Mouse (Mus musculus): ENCODE data around the gene Csad. TPM values are rescaled to one million over a fixed set of nuclear protein-coding genes. Genes with fewer than 3 reads are reported as not detected.

Gene Csad
- polyA plus RNA-seq, 1 experiment from 2014 or later, result 27.9 TPM

- Histone ChIP-seq H3K36me3 (ENCODE audit: control insufficient read depth, insufficient read depth, low read length) (no peaks in the 10 kb centered on the region), H3K9me3 (ENCODE audit: control insufficient read depth, low read length) (no peaks in the 10 kb centered on the region), H3K4me3 (ENCODE audit: low read depth, low read length) (peak overlapping the region; percentile 59), H3K4me1 (replicated peaks; ENCODE audit: control insufficient read depth, insufficient read depth, low read length) (peaks cover 21% of the 10 kb centered on the region), H3K27me3 (ENCODE audit: control insufficient read depth, insufficient read depth, low read length) (peaks cover 73% of the 10 kb centered on the region), H3K4me2 (replicated peaks; ENCODE audit: low read depth, low read length) (peak overlapping the region; percentile 98), H3K9ac (ENCODE audit: low read depth, low read length) (peak overlapping the region; percentile 56), H3K27ac (ENCODE audit: low read depth, low read length) (peak overlapping the region; percentile 62; the same call in 1 of the 2 replicates)
- ATAC-seq (ENCODE audit: low FRiP score), result peak; percentile 74
- DNase-seq (ENCODE audit: low spot score), result peak; percentile 76
- under 1% methylated on average over 40 of the region's 44 CpGs for WGBS
Measured at GRCm38 (mm10) chr15:102245891-102246741, 41.6 kb upstream of the Csad start.

- H3K4me2 ChIP-seq (replicated peaks; ENCODE audit: low read depth, low read length), result peak overlapping the region; percentile 98
- H3K27ac ChIP-seq (ENCODE audit: low read depth, low read length), result no peak overlapping the region
- peaks cover 73% of the 10 kb centered on the region for H3K27me3 ChIP-seq (ENCODE audit: control insufficient read depth, insufficient read depth, low read length)
- 5% methylated on average over 14 of the region's 14 CpGs for WGBS
- H3K9me3 ChIP-seq (ENCODE audit: control insufficient read depth, low read length), result no peaks in the 10 kb centered on the region
- peaks cover 19% of the 10 kb centered on the region for H3K4me1 ChIP-seq (replicated peaks; ENCODE audit: control insufficient read depth, insufficient read depth, low read length)
- H3K4me3 ChIP-seq (ENCODE audit: low read depth, low read length), result peak overlapping the region; percentile 59
- H3K9ac ChIP-seq (ENCODE audit: low read depth, low read length), result no peak overlapping the region
- H3K36me3 ChIP-seq (ENCODE audit: control insufficient read depth, insufficient read depth, low read length), result no peaks in the 10 kb centered on the region
- ATAC-seq (ENCODE audit: low FRiP score), result no peak
- DNase-seq (ENCODE audit: low spot score), result no peak
Measured at GRCm38 (mm10) chr15:102245461-102245881, 40.9 kb upstream of the Csad start.

- ATAC-seq (ENCODE audit: low FRiP score), result no peak
- no peaks in the 10 kb centered on the region for H3K36me3 ChIP-seq (ENCODE audit: control insufficient read depth, insufficient read depth, low read length)
- peaks cover 19% of the 10 kb centered on the region for H3K4me1 ChIP-seq (replicated peaks; ENCODE audit: control insufficient read depth, insufficient read depth, low read length)
- H3K27me3 ChIP-seq (ENCODE audit: control insufficient read depth, insufficient read depth, low read length), result peaks cover 64% of the 10 kb centered on the region
- peak overlapping the region; percentile 98 for H3K4me2 ChIP-seq (replicated peaks; ENCODE audit: low read depth, low read length)
- WGBS, result 7% methylated on average over 14 of the region's 19 CpGs
- no peaks in the 10 kb centered on the region for H3K9me3 ChIP-seq (ENCODE audit: control insufficient read depth, low read length)
- no peak overlapping the region for H3K27ac ChIP-seq (ENCODE audit: low read depth, low read length)
- 0 out of 2 replicates have a peak overlapping the region, but pooled peaks have one; percentile 12 for H3K4me3 ChIP-seq (ENCODE audit: low read depth, low read length)
- DNase-seq (ENCODE audit: low spot score), result no peak
- no peak overlapping the region for H3K9ac ChIP-seq (ENCODE audit: low read depth, low read length)
Measured at GRCm38 (mm10) chr15:102244306-102245191, 40.0 kb upstream of the Csad start.

- 0 out of 2 replicates have a peak overlapping the region, but pooled peaks have one; percentile 13 for H3K4me3 ChIP-seq (ENCODE audit: low read depth, low read length)
- H3K4me1 ChIP-seq (replicated peaks; ENCODE audit: control insufficient read depth, insufficient read depth, low read length), result peaks cover 19% of the 10 kb centered on the region
- H3K9me3 ChIP-seq (ENCODE audit: control insufficient read depth, low read length), result no peaks in the 10 kb centered on the region
- no peak overlapping the region for H3K9ac ChIP-seq (ENCODE audit: low read depth, low read length)
- no peak overlapping the region for H3K27ac ChIP-seq (ENCODE audit: low read depth, low read length)
- H3K27me3 ChIP-seq (ENCODE audit: control insufficient read depth, insufficient read depth, low read length), result peaks cover 57% of the 10 kb centered on the region
- no peaks in the 10 kb centered on the region for H3K36me3 ChIP-seq (ENCODE audit: control insufficient read depth, insufficient read depth, low read length)
- ATAC-seq (ENCODE audit: low FRiP score), result no peak
- WGBS, result 9% methylated on average over 21 of the region's 22 CpGs
- peak overlapping the region; percentile 18; the same call in 1 of the 2 replicates for H3K4me2 ChIP-seq (replicated peaks; ENCODE audit: low read depth, low read length)
- peak; percentile 31 for DNase-seq (ENCODE audit: low spot score)
Measured at GRCm38 (mm10) chr15:102243229-102244190, 39.0 kb upstream of the Csad start.

GRCm38 (mm10) chr15:102242404-102243228 lies 38.1 kb upstream of the Csad start:
- H3K4me2 ChIP-seq (replicated peaks; ENCODE audit: low read depth, low read length), result no peak overlapping the region
- no peaks in the 10 kb centered on the region for H3K36me3 ChIP-seq (ENCODE audit: control insufficient read depth, insufficient read depth, low read length)
- H3K4me3 ChIP-seq (ENCODE audit: low read depth, low read length), result no peak overlapping the region
- H3K9me3 ChIP-seq (ENCODE audit: control insufficient read depth, low read length), result no peaks in the 10 kb centered on the region
- ATAC-seq (ENCODE audit: low FRiP score) (no peak), DNase-seq (ENCODE audit: low spot score) (no peak)
- peaks cover 51% of the 10 kb centered on the region for H3K27me3 ChIP-seq (ENCODE audit: control insufficient read depth, insufficient read depth, low read length)
- H3K27ac ChIP-seq (ENCODE audit: low read depth, low read length), result no peak overlapping the region
- no peak overlapping the region for H3K9ac ChIP-seq (ENCODE audit: low read depth, low read length)
- H3K4me1 ChIP-seq (replicated peaks; ENCODE audit: control insufficient read depth, insufficient read depth, low read length), result peaks cover 19% of the 10 kb centered on the region
- 31% methylated on average over 12 of the region's 12 CpGs for WGBS

- WGBS, result 78% methylated on average over 4 of the region's 4 CpGs
- ATAC-seq (ENCODE audit: low FRiP score) (no peak), DNase-seq (ENCODE audit: low spot score) (no peak)
- H3K27me3 ChIP-seq (ENCODE audit: control insufficient read depth, insufficient read depth, low read length), result peaks cover 34% of the 10 kb centered on the region
- peaks cover 11% of the 10 kb centered on the region for H3K4me1 ChIP-seq (replicated peaks; ENCODE audit: control insufficient read depth, insufficient read depth, low read length)
- H3K4me2 ChIP-seq (replicated peaks; ENCODE audit: low read depth, low read length), result no peak overlapping the region
- H3K4me3 ChIP-seq (ENCODE audit: low read depth, low read length), result no peak overlapping the region
- no peak overlapping the region for H3K27ac ChIP-seq (ENCODE audit: low read depth, low read length)
- no peaks in the 10 kb centered on the region for H3K9me3 ChIP-seq (ENCODE audit: control insufficient read depth, low read length)
- no peaks in the 10 kb centered on the region for H3K36me3 ChIP-seq (ENCODE audit: control insufficient read depth, insufficient read depth, low read length)
- H3K9ac ChIP-seq (ENCODE audit: low read depth, low read length), result no peak overlapping the region
Measured at GRCm38 (mm10) chr15:102240607-102241006, 36.1 kb upstream of the Csad start.

GRCm38 (mm10) chr15:102239851-102240250 lies 35.3 kb upstream of the Csad start:
- no peak overlapping the region for H3K27ac ChIP-seq (ENCODE audit: low read depth, low read length)
- H3K9me3 ChIP-seq (ENCODE audit: control insufficient read depth, low read length), result no peaks in the 10 kb centered on the region
- H3K27me3 ChIP-seq (ENCODE audit: control insufficient read depth, insufficient read depth, low read length), result peaks cover 26% of the 10 kb centered on the region
- ATAC-seq (ENCODE audit: low FRiP score) (no peak), DNase-seq (ENCODE audit: low spot score) (no peak)
- no peak overlapping the region for H3K4me3 ChIP-seq (ENCODE audit: low read depth, low read length)
- H3K9ac ChIP-seq (ENCODE audit: low read depth, low read length), result no peak overlapping the region
- peaks cover 11% of the 10 kb centered on the region for H3K4me1 ChIP-seq (replicated peaks; ENCODE audit: control insufficient read depth, insufficient read depth, low read length)
- no peak overlapping the region for H3K4me2 ChIP-seq (replicated peaks; ENCODE audit: low read depth, low read length)
- H3K36me3 ChIP-seq (ENCODE audit: control insufficient read depth, insufficient read depth, low read length), result no peaks in the 10 kb centered on the region
- 85% methylated on average over 11 of the region's 11 CpGs for WGBS
